Mouse (Mus musculus): Measurements from ENCODE around the gene Slc22a16. TPM values are rescaled to one million over a fixed set of nuclear protein-coding genes. Genes with fewer than 3 reads are reported as not detected.

Gene Slc22a16
- total and polyA plus RNA-seq, 3 experiments = not detected

DNA sequence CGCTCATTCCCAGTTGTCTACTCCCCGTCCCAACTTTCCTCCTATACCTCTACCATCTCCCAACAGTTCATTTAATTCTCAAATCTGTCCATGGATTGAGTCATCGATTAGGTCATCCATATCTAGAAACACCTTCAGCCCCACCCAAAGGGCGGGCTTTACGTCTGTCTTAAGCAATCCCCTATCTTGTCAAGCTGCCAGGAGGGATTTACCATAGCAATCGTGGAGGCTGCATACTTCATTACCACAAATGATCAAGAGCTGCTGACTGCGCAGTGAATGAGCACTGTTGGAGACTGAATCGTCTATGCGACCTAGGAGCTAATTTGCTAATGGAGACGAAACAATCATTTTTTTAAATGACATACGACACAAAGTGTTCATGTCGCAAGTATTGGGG, 78.6 kb downstream of the Slc22a16 start:
- H3K36me3 ChIP-seq (replicated peaks) = no peaks in the 10 kb centered on the region
- H3K27me3 ChIP-seq (ENCODE audit: insufficient read depth, low read length) = no peaks in the 10 kb centered on the region
- TF ChIP-seq POLR2AphosphoS5 (IDR thresholded peaks at IDR 0.05; ENCODE audit: insufficient replicate concordance, low read depth, low read length) (no peak), TAL1 (conservative IDR thresholded peaks at IDR 0.05; ENCODE audit: low read depth, low read length) (no peak), CTCF (IDR thresholded peaks at IDR 0.05; ENCODE audit: low read depth, low read length) (no peak), GATA2 (IDR thresholded peaks at IDR 0.05; ENCODE audit: borderline replicate concordance, low read depth, low read length) (no peak), GATA1 (IDR thresholded peaks at IDR 0.05; ENCODE audit: borderline replicate concordance, low read length) (no peak)
- no peaks in the 10 kb centered on the region; the same call in 1 of the 2 replicates for H3K9me3 ChIP-seq (replicated peaks)
- H3K4me3 ChIP-seq (ENCODE audit: low read depth, low read length) = no peak overlapping the region
- H3K4me1 ChIP-seq (ENCODE audit: insufficient read depth, low read depth, low read length) = no peaks in the 10 kb centered on the region
- DNase-seq (ENCODE audit: low spot score) = no peak
- ATAC-seq (ENCODE audit: extremely low read depth, insufficient number of reproducible peaks, low FRiP score, poor library complexity, severe bottlenecking) = no peak

DNA sequence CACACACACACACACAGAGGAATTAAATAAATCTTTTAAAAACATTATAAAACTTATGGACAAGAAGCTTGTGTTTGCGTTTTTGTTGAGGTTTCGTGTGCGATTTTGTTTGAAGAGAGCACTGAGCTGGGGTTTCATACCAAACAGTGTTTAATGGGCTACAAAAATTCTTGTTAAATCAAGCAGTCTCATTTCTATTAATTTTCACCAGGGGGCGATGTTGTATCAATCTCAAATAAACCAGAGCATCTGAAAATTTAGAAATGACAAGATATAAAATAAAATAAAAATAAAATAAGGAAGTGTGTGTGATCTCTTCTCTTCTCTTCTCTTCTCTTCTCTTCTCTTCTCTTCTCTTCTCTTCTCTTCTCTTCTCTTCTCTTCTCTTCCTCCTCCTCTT, 79.5 kb downstream of the Slc22a16 start:
- DNase-seq (ENCODE audit: low spot score) = no peak
- TF ChIP-seq CTCF (IDR thresholded peaks at IDR 0.05; ENCODE audit: low read depth, low read length) (no peak), POLR2AphosphoS5 (IDR thresholded peaks at IDR 0.05; ENCODE audit: insufficient replicate concordance, low read depth, low read length) (no peak), GATA2 (IDR thresholded peaks at IDR 0.05; ENCODE audit: borderline replicate concordance, low read depth, low read length) (no peak), TAL1 (conservative IDR thresholded peaks at IDR 0.05; ENCODE audit: low read depth, low read length) (no peak), GATA1 (IDR thresholded peaks at IDR 0.05; ENCODE audit: borderline replicate concordance, low read length) (no peak)
- Histone ChIP-seq H3K9me3 (replicated peaks) (no peaks in the 10 kb centered on the region; the same call in 1 of the 2 replicates), H3K4me1 (ENCODE audit: insufficient read depth, low read depth, low read length) (no peaks in the 10 kb centered on the region), H3K4me3 (ENCODE audit: low read depth, low read length) (no peak overlapping the region), H3K27me3 (ENCODE audit: insufficient read depth, low read length) (no peaks in the 10 kb centered on the region), H3K36me3 (replicated peaks) (no peaks in the 10 kb centered on the region)
- no peak for ATAC-seq (ENCODE audit: extremely low read depth, insufficient number of reproducible peaks, low FRiP score, poor library complexity, severe bottlenecking)

DNA sequence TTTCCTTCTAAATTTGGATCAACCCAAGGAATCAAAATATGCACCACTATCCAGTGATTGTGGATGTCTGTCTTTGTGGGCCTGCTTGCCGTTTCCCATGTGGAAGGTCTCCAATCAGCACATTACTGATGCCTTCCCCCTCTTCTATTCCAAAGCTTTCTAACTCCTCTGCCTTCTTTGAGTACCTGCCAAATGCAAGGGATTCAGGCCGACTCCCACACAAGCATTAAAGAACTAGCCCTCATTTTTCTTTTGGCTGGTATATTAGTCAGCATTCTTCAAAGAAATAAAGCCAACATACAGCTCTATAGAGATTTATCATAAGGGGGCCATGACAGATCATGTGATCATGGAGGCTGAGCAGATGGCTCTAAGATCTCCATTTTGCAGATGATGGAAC, 81.5 kb downstream of the Slc22a16 start:
- ATAC-seq (ENCODE audit: extremely low read depth, insufficient number of reproducible peaks, low FRiP score, poor library complexity, severe bottlenecking) = no peak
- TF ChIP-seq GATA2 (IDR thresholded peaks at IDR 0.05; ENCODE audit: borderline replicate concordance, low read depth, low read length) (no peak), GATA1 (IDR thresholded peaks at IDR 0.05; ENCODE audit: borderline replicate concordance, low read length) (no peak), POLR2AphosphoS5 (IDR thresholded peaks at IDR 0.05; ENCODE audit: insufficient replicate concordance, low read depth, low read length) (no peak), TAL1 (conservative IDR thresholded peaks at IDR 0.05; ENCODE audit: low read depth, low read length) (no peak), CTCF (IDR thresholded peaks at IDR 0.05; ENCODE audit: low read depth, low read length) (no peak)
- H3K27me3 ChIP-seq (ENCODE audit: insufficient read depth, low read length) = no peaks in the 10 kb centered on the region
- H3K9me3 ChIP-seq (replicated peaks) = no peaks in the 10 kb centered on the region
- no peak overlapping the region for H3K4me3 ChIP-seq (ENCODE audit: low read depth, low read length)
- no peaks in the 10 kb centered on the region for H3K4me1 ChIP-seq (ENCODE audit: insufficient read depth, low read depth, low read length)
- no peaks in the 10 kb centered on the region for H3K36me3 ChIP-seq (replicated peaks)
- no peak for DNase-seq (ENCODE audit: low spot score)

Other genes starting within 250 kb of the Slc22a16 start
- gene Cdk19, start 230.8 kb upstream of the Slc22a16 start, total RNA-seq (2014; fragmentation: Nextera tagmentation) = 47.2 and 47.5 TPM in 2 replicates
- gene Cdk19, start 230.8 kb upstream of the Slc22a16 start, total RNA-seq (2017) = 25.9 and 29.1 TPM in 2 replicates
- 7.8 and 8.5 TPM in 2 replicates for gene Cdk19, start 230.8 kb upstream of the Slc22a16 start, polyA plus RNA-seq (2012)
- not detected in 2 replicates for gene Ddo, start 59.7 kb downstream of the Slc22a16 start, total RNA-seq (2014; fragmentation: Nextera tagmentation)
- 0.12 and 0.16 TPM in 2 replicates for gene Ddo, start 59.7 kb downstream of the Slc22a16 start, total RNA-seq (2017)
- gene Ddo, start 59.7 kb downstream of the Slc22a16 start, polyA plus RNA-seq (2012) = 0.03 TPM in 1 of 2 replicates, not detected in the other
- gene Mettl24, start 112.9 kb downstream of the Slc22a16 start, total RNA-seq (2014; fragmentation: Nextera tagmentation) = not detected in 2 replicates
- not detected in 2 replicates for gene Mettl24, start 112.9 kb downstream of the Slc22a16 start, total RNA-seq (2017)
- gene Mettl24, start 112.9 kb downstream of the Slc22a16 start, polyA plus RNA-seq (2012) = not detected in 2 replicates

All from G1E (cell line).